ENCODE assay signal across 17 mouse cellular contexts in the genomic region with DNA sequence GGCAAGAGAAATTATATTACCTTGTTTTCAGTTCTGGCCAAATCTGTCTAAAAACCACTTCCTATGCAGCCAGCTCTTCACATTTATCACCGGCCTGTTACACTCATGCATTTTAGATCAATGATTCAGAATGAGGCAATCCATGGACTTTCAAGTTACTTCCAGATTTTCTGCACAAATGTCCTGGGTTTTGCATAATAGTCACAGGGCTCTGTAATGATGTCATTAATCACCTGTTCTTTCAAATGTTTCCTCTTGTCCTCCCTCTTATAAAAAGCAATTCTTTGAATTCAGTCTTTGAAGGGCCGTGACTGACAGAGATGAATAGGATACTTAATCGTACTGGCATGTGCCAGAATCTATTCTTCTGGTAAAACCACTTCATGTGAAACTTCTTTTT.
A peak's percentile ranks its signal among the peaks of the same experiment; 100 is the strongest.
DNase-seq lines count a peak whose midpoint lies in the region; ATAC-seq lines count a peak whose summit lies in the region.
"Had no signal": no experiment of that assay in that cellular context is flagged by ENCODE, and none has a peak within 500 bp of the region (broad histone marks: within the 10 kb centered on the region; RNA-seq: fewer than 3 reads in every experiment).

No protein-coding gene starts in this region.

- no peaks in the 10 kb centered on the region for H3K4me1 ChIP-seq in midbrain, embryonic 11.5 days (ENCODE audit: control insufficient read depth, insufficient read depth, low read length)
- peaks cover 2% of the 10 kb centered on the region; the same call in 1 of the 2 replicates for H3K4me1 ChIP-seq in midbrain, embryonic 16.5 days (ENCODE audit: control insufficient read depth, insufficient read depth, low read length)
- H3K4me1 ChIP-seq in hindbrain, embryonic 15.5 days (replicated peaks), result no peaks in the 10 kb centered on the region
- H3K4me1 ChIP-seq: heart, embryonic 15.5 days had no signal

- no peak for DNase-seq in midbrain, embryonic 11.5 days (ENCODE audit: low spot score, missing footprints)
- DNase-seq in brain, adult 2 months (ENCODE audit: low read depth, low spot score), result peak; percentile 13
- peak; percentile 32 for DNase-seq in embryo, embryonic 10.5 days (ENCODE audit: low spot score)
- DNase-seq in lung, postnatal 25 days (ENCODE audit: low spot score), result no peak
- no peak for DNase-seq in lung, postnatal 14 days
- DNase-seq: adrenal gland, postnatal 10 days; cerebellum, adult 8-10 months; heart, postnatal 36 days; kidney, adult 2 months; retina, postnatal 1 day; thymus, postnatal 14 days had no signal

- ATAC-seq in midbrain, embryonic 11.5 days (ENCODE audit: low FRiP score), result peak; percentile 50
- no peak for ATAC-seq in midbrain, embryonic 16.5 days
- peak; percentile 51; the same call in 1 of the 2 replicates for ATAC-seq in hindbrain, embryonic 15.5 days (ENCODE audit: low FRiP score, low read depth)
- ATAC-seq in activated CD4-positive, CD25-positive, alpha-beta regulatory T cell, adult 4 months, result no peak
- ATAC-seq: midbrain, embryonic 13.5 days had no signal

- 39% methylated on average over 3 of the region's 3 CpGs for WGBS in midbrain, embryonic 11.5 days
- WGBS in midbrain, embryonic 16.5 days, result 23% methylated on average over 3 of the region's 3 CpGs
- WGBS in hindbrain, embryonic 15.5 days, result 30% methylated on average over 3 of the region's 3 CpGs

- H3K4me2 ChIP-seq in midbrain, embryonic 11.5 days, result no peak overlapping the region
- no peak overlapping the region for H3K4me2 ChIP-seq in midbrain, embryonic 16.5 days (ENCODE audit: low read length)
- H3K4me2 ChIP-seq in hindbrain, embryonic 15.5 days, result no peak overlapping the region
- H3K4me2 ChIP-seq: heart, embryonic 15.5 days; midbrain, embryonic 13.5 days had no signal

- H3K27me3 ChIP-seq in midbrain, embryonic 11.5 days (ENCODE audit: control insufficient read depth, insufficient read depth, low read length), result no peaks in the 10 kb centered on the region
- no peaks in the 10 kb centered on the region for H3K27me3 ChIP-seq in midbrain, embryonic 16.5 days (ENCODE audit: control insufficient read depth, insufficient read depth, low read depth, low read length)
- no peaks in the 10 kb centered on the region for H3K27me3 ChIP-seq in hindbrain, embryonic 15.5 days
- H3K27me3 ChIP-seq: heart, embryonic 15.5 days; midbrain, embryonic 13.5 days had no signal

- no peaks in the 10 kb centered on the region for H3K36me3 ChIP-seq in midbrain, embryonic 11.5 days (ENCODE audit: control insufficient read depth, insufficient read depth, low read length)
- no peaks in the 10 kb centered on the region for H3K36me3 ChIP-seq in midbrain, embryonic 16.5 days (ENCODE audit: control insufficient read depth, insufficient read depth, low read length)
- H3K36me3 ChIP-seq in hindbrain, embryonic 15.5 days, result no peaks in the 10 kb centered on the region
- H3K36me3 ChIP-seq: heart, embryonic 15.5 days; midbrain, embryonic 13.5 days had no signal

- H3K9me3 ChIP-seq in midbrain, embryonic 11.5 days (ENCODE audit: control insufficient read depth, low read length), result no peaks in the 10 kb centered on the region
- no peaks in the 10 kb centered on the region for H3K9me3 ChIP-seq in midbrain, embryonic 16.5 days (replicated peaks; ENCODE audit: control insufficient read depth, low read length, poor library complexity, severe bottlenecking)
- H3K9me3 ChIP-seq in hindbrain, embryonic 15.5 days, result no peaks in the 10 kb centered on the region
- H3K9me3 ChIP-seq: heart, embryonic 15.5 days; midbrain, embryonic 13.5 days had no signal

- H3K27ac ChIP-seq in midbrain, embryonic 11.5 days (ENCODE audit: low read depth, low read length), result no peak overlapping the region
- H3K27ac ChIP-seq in midbrain, embryonic 16.5 days (ENCODE audit: low read length), result no peak overlapping the region
- no peak overlapping the region for H3K27ac ChIP-seq in hindbrain, embryonic 15.5 days (replicated peaks)
- H3K27ac ChIP-seq: heart, embryonic 15.5 days; kidney, postnatal 0 days; midbrain, embryonic 13.5 days had no signal

- H3K9ac ChIP-seq in midbrain, embryonic 11.5 days (ENCODE audit: low read length), result no peak overlapping the region
- no peak overlapping the region for H3K9ac ChIP-seq in midbrain, embryonic 16.5 days (ENCODE audit: low read depth, low read length)
- H3K9ac ChIP-seq in hindbrain, embryonic 15.5 days, result no peak overlapping the region
- H3K9ac ChIP-seq: heart, embryonic 15.5 days; midbrain, embryonic 13.5 days had no signal

- H3K4me3 ChIP-seq in midbrain, embryonic 11.5 days (ENCODE audit: low read depth, low read length), result no peak overlapping the region
- H3K4me3 ChIP-seq in midbrain, embryonic 16.5 days (ENCODE audit: low read depth, low read length), result no peak overlapping the region
- no peak overlapping the region for H3K4me3 ChIP-seq in hindbrain, embryonic 15.5 days
- H3K4me3 ChIP-seq: heart, embryonic 15.5 days; midbrain, embryonic 13.5 days had no signal

Comparison
In these comparisons a context has a peak if more than half of its experiments do, and no peak if none do; other contexts are left out.
1. ATAC-seq: peak in midbrain, embryonic 11.5 days (single experiment) and hindbrain, embryonic 15.5 days (single experiment); none in midbrain, embryonic 16.5 days (single experiment) and activated CD4-positive, CD25-positive, alpha-beta regulatory T cell, adult 4 months (single experiment).
2. DNase-seq: peak in brain, adult 2 months (single experiment) and embryo, embryonic 10.5 days (single experiment); none in midbrain, embryonic 11.5 days (single experiment), lung, postnatal 25 days (single experiment) and lung, postnatal 14 days (single experiment).